Mouse (Mus musculus) ES-CJ7 (cell line): ENCODE measurements at regions not wholly inside any gene's neighbourhood (a gene's known extent, or its start where the extent isn't known, plus 50 kb on each side); places are given as distances from the start of the nearest gene placed in this dataset.
A peak's percentile ranks its signal among the peaks of the same experiment; 100 is the strongest.

Experiments
- DNase-seq: peaks from one replicate; pipeline ENCODE4 v3.0.0; 2011; ENCODE audit warnings: low read depth, low spot score

- DNase-seq = no peak
These were observed 210.7 kb upstream of the Grid2 start for GRCm38 (mm10) chr6:63044984-63045383.

- peak; percentile 85 for DNase-seq
These were observed 191.1 kb upstream of the Grid2 start for GRCm38 (mm10) chr6:63064576-63064975.

- DNase-seq = no peak
These were observed 167.5 kb upstream of the Grid2 start for GRCm38 (mm10) chr6:63088225-63088624.

GRCm38 (mm10) chr6:63128834-63129233 is 126.8 kb upstream of the Grid2 start:
- peak; percentile 77 for DNase-seq

GRCm38 (mm10) chr6:63149300-63149699 is 106.4 kb upstream of the Grid2 start:
- no peak for DNase-seq

- no peak for DNase-seq
These were observed 75.5 kb upstream of the Grid2 start for GRCm38 (mm10) chr6:63180210-63180609.
